Mouse (Mus musculus) embryonic facial prominence, embryonic 14.5 days (tissue): ENCODE data around the gene Gpr174. TPM values are rescaled to one million over a fixed set of nuclear protein-coding genes. Genes with fewer than 3 reads are reported as not detected.
A peak's percentile ranks its signal among the peaks of the same experiment; 100 is the strongest.
"Not testable (repeated sequence)": the region's sequence is repeated elsewhere in the genome, so short reads cannot be mapped to it uniquely, and the experiment has no call there.

Experiments used
- ATAC-seq: fragments of 200-750 bp; cut with Nextera tagmentation; 2 replicates; pipeline ENCODE4 v1.8.0; 2017; ENCODE audit warnings: low read depth, moderate number of reproducible peaks, moderate TSS enrichment
- DNase-seq: peaks from one replicate; pipeline ENCODE4 v3.0.0-alpha.2; 2015; ENCODE audit warnings: low spot score
- H3K27ac ChIP-seq: fragments of 300-500 bp; sonication (generic); replicated peaks from 2 replicates; pipeline ENCODE4 v1.5.1; 2014; ENCODE audit warnings: low read depth, mild to moderate bottlenecking, low read length, moderate library complexity
- H3K27me3 ChIP-seq: fragments of 300-500 bp; sonication (generic); replicated peaks from 2 replicates; pipeline ENCODE4 v1.6.1; 2014; ENCODE audit warnings: low read length; ENCODE audit not compliant: control insufficient read depth, insufficient read depth
- H3K36me3 ChIP-seq: fragments of 300-500 bp; sonication (generic); 2 replicates; pipeline ENCODE4 v1.6.1; 2014; ENCODE audit warnings: low read length, mixed read lengths; ENCODE audit not compliant: control insufficient read depth, insufficient read depth
- H3K4me1 ChIP-seq: fragments of 300-500 bp; sonication (generic); 2 replicates; pipeline ENCODE4 v1.6.1; 2014; ENCODE audit warnings: antibody characterized with exemption, low read length; ENCODE audit not compliant: control insufficient read depth, insufficient read depth
- H3K4me2 ChIP-seq: fragments of 300-500 bp; sonication (generic); 2 replicates; pipeline ENCODE4 v1.6.1; 2014; ENCODE audit warnings: low read depth, mild to moderate bottlenecking, low read length, moderate library complexity, mixed read lengths
- H3K4me3 ChIP-seq: fragments of 300-500 bp; sonication (generic); 2 replicates; pipeline ENCODE4 v1.5.1; 2014; ENCODE audit warnings: low read depth, mild to moderate bottlenecking, low read length
- H3K9ac ChIP-seq: fragments of 300-500 bp; sonication (generic); 2 replicates; pipeline ENCODE4 v1.6.1; 2014; ENCODE audit warnings: low read depth, mild to moderate bottlenecking, low read length, moderate library complexity, mixed read lengths
- H3K9me3 ChIP-seq: fragments of 300-500 bp; sonication (generic); 2 replicates; pipeline ENCODE4 v1.6.1; 2016; ENCODE audit warnings: low read length; ENCODE audit not compliant: control insufficient read depth
- WGBS: fragments of 180-500 bp; shearing (Covaris S2); extraction: QIAGEN DNeasy Blood & Tissue Kit; methylation state at CpG from one replicate; pipeline ENCODE4 v1.1.7; 2014; 5-methylcytosine and 5-hydroxymethylcytosine counted together
- polyA plus RNA-seq: library from polyadenylated mRNA; unstranded; fragments of >200 nt; fragmentation: Nextera tagmentation; extraction: Ambion mirVana; gene quantifications from 2 replicates; pipeline ENCODE4 v1.2.1, GENCODE M21; 2014

Gpr174 gene
- polyA plus RNA-seq, 1 experiment from 2014 or later, result 0.08 TPM

DNA sequence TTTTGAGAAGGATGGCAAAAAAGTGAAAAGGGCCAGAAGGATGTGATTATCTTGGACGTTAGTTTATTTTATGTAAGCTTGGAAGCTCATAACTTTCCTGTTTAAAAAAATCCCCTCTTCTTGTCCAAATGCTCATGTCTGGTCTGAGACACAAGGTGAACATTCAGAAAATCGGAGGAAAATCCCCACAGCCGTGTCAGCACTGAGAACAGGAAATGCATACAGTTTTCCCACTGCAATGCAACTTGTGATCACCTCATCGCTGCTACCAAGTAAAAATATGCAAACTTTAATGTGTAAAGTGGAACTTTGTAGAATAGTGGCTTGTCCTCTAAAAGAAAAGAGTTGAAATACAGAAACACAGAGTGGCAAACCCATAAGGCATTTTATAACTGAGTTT, 28.5 kb downstream of the Gpr174 start:
- Histone ChIP-seq H3K9me3 (no peaks in the 10 kb centered on the region), H3K27ac (no peak overlapping the region), H3K4me2 (no peak overlapping the region), H3K4me3 (no peak overlapping the region), H3K9ac (no peak overlapping the region), H3K27me3 (no peaks in the 10 kb centered on the region), H3K4me1 (no peaks in the 10 kb centered on the region), H3K36me3 (no peaks in the 10 kb centered on the region)
- peak; percentile 1 for DNase-seq
- no peak for ATAC-seq
- WGBS, result 52% methylated on average over 4 of the region's 4 CpGs

DNA sequence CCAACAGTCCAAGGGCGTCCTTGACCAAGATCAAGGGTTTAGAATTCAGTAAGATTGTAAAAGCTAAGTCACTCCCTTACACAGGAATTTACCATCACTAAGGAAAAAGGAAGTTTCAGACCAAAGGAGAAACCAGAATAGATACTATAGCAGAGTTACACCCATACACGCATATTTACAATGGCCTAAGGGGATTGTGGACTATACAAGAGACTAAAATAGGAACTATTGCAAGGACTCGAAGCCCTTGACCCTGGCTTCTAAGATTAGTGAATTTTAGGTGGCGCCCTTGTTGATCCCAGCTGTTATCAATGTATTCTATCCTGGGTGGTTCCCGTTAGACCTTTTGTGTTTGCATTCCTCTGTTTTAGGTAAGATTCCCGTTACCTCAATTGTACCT, 42.2 kb downstream of the Gpr174 start:
- not testable (repeated sequence) for H3K4me2 ChIP-seq, H3K9ac ChIP-seq, H3K36me3 ChIP-seq, H3K4me1 ChIP-seq, H3K27ac ChIP-seq, H3K9me3 ChIP-seq, H3K4me3 ChIP-seq, ATAC-seq, DNase-seq, H3K27me3 ChIP-seq
- WGBS, result 83% methylated on average over 6 of the region's 6 CpGs

DNA sequence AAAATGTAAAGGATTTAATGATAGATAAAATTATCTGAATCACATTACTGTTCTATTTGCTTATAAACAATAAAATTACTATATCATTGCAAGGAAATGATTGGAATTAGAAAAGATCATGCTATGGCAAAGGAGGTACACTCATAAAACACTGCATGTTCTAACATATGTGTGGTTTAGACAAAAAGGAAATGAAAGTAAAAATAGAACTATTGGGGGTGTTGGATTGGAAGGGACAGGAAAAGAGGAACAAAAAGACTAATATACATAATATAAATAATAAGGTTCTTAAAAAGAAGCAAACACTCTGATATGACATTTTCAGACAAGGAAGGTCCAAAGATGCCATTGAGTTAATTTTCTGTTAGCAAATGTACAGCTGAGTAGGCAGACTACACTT, 43.1 kb downstream of the Gpr174 start:
- no peak for ATAC-seq
- Histone ChIP-seq H3K4me3 (no peak overlapping the region), H3K27me3 (no peaks in the 10 kb centered on the region), H3K4me2 (no peak overlapping the region), H3K4me1 (no peaks in the 10 kb centered on the region), H3K9ac (no peak overlapping the region), H3K27ac (no peak overlapping the region), H3K9me3 (no peaks in the 10 kb centered on the region), H3K36me3 (no peaks in the 10 kb centered on the region)
- no peak for DNase-seq

DNA sequence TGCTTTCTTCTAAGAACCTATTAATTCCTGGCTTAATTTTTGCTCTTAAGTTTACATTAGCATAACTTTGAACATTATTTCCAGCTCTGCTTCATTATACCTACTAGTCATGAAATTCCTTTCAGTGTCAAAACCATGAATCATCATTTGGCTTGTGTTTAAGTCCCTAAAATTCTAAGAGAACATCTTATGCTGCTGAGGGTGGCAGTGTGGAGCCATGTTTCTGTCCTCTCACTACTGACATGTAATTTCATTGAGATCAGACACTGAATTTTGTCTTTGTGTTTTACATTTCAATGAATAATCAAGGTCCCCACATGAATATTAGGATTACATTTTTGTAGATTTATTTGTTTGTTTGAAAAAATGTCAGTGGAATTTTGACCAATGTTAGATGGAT, 50.8 kb downstream of the Gpr174 start:
- no peaks in the 10 kb centered on the region for H3K4me1 ChIP-seq
- no peak overlapping the region for H3K4me2 ChIP-seq
- H3K9ac ChIP-seq, result no peak overlapping the region
- H3K27ac ChIP-seq, result no peak overlapping the region
- H3K4me3 ChIP-seq, result no peak overlapping the region
- DNase-seq (no peak), ATAC-seq (no peak)
- H3K27me3 ChIP-seq, result no peaks in the 10 kb centered on the region
- H3K9me3 ChIP-seq, result no peaks in the 10 kb centered on the region
- no peaks in the 10 kb centered on the region for H3K36me3 ChIP-seq

DNA sequence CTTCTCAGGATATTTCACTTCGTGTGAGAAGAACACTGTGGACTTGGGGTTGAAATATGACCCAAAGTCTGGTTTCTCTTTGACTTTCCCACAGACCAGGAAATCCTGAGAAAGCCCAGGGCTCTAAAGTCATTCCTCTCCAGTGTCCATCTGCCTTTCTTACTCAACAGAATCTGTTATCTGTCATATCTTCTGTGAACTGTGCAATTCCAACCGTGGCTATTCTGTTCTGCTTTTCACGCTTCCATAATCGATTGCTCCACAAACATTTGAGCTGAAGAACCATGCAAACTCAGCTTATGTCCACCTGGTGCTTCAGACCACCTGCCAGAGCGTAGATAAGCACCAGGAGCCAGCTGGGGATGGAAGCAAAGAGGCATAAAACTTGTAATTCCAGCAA, 56.9 kb downstream of the Gpr174 start:
- Histone ChIP-seq H3K4me1 (no peaks in the 10 kb centered on the region), H3K27ac (no peak overlapping the region), H3K9ac (no peak overlapping the region), H3K36me3 (no peaks in the 10 kb centered on the region), H3K27me3 (no peaks in the 10 kb centered on the region), H3K4me3 (no peak overlapping the region), H3K4me2 (no peak overlapping the region), H3K9me3 (no peaks in the 10 kb centered on the region)
- WGBS, result 60% methylated on average over 5 of the region's 5 CpGs
- ATAC-seq, result peak; percentile 57; the same call in 1 of the 2 replicates
- peak; percentile 61 for DNase-seq

DNA sequence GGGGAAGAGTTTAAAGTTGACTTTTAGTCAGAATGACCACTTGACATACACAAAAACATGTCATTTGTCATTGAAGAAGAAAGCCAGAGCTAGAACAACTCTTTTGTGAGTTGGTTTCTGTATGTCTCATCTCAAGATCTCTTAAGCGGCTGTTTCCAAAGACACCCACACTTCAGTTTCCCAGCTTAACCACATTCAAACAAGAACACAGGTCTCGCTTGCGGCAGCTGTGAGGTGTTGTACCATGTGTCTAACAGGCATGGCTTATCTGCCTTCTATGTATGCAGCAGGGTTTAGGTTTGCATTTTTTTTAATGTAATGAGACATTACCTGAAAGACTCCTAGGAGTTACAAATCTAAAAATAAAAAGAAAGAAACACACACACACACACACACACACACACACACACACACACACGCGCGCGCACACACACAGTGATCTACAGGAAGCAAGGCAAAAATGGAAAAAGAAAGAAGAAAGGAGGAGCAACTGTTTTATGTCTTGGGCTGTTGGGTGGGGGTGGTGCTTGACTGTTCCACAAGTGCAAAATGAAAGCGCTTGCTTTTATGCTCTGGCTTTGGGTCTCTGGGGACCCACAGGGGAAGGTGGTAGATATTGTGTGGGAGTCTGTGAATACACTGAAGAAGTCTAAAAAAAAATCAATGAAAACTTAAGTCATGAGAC, 70.2 kb downstream of the Gpr174 start:
- no peaks in the 10 kb centered on the region for H3K36me3 ChIP-seq
- no peak overlapping the region for H3K4me2 ChIP-seq
- H3K27ac ChIP-seq, result no peak overlapping the region
- 82% methylated on average over 8 of the region's 8 CpGs for WGBS
- H3K4me1 ChIP-seq, result no peaks in the 10 kb centered on the region
- no peaks in the 10 kb centered on the region for H3K9me3 ChIP-seq
- no peaks in the 10 kb centered on the region for H3K27me3 ChIP-seq
- no peak overlapping the region for H3K9ac ChIP-seq
- no peak overlapping the region for H3K4me3 ChIP-seq
- DNase-seq (no peak), ATAC-seq (no peak)

DNA sequence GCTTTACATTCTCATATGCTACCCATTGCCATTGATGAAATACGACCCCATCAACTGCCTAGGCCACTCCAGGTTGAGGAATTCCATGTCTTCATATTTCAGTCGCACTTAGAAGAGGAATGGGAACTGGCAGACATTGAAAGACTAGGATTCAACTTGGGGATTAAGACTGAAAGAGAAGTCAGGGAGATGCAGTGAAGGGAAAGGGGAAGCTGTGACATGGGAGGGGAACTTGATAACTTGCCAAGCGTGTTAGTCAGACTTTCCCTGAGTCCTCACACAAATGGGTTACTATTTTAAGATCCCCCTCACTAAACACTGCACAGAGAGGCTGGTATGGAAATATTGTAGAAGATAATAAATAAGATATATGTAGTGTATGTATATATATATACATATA, 74.2 kb downstream of the Gpr174 start:
- DNase-seq (peak; percentile 65), ATAC-seq (peak; percentile 71)
- no peak overlapping the region for H3K27ac ChIP-seq
- H3K9me3 ChIP-seq, result no peaks in the 10 kb centered on the region
- H3K4me1 ChIP-seq, result no peaks in the 10 kb centered on the region
- H3K9ac ChIP-seq, result no peak overlapping the region
- no peak overlapping the region for H3K4me3 ChIP-seq
- no peaks in the 10 kb centered on the region for H3K27me3 ChIP-seq
- H3K4me2 ChIP-seq, result no peak overlapping the region
- 59% methylated on average over 3 of the region's 3 CpGs for WGBS
- no peaks in the 10 kb centered on the region for H3K36me3 ChIP-seq

DNA sequence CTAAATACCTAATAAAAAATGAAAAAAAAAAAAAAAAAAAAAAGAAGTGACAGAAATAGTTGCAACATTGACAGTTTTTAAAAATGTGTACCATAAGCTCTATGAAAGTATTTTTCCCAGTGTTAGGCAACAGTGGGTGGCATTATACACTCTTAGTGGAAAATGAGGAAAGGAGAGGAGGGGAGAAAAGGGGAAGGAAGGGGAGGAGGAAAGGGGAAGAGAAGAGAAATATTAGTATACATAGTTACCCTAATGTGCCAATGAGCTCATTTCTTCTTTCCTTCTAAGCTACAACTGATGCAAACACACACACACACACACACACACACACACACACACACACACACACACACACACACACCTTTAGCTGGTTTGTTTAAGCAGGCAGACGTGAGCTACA, 80.9 kb downstream of the Gpr174 start:
- H3K36me3 ChIP-seq, result no peaks in the 10 kb centered on the region
- H3K27me3 ChIP-seq, result no peaks in the 10 kb centered on the region
- DNase-seq, result no peak
- WGBS, result 92% methylated on average over 1 of the region's 1 CpGs
- H3K4me1 ChIP-seq, result no peaks in the 10 kb centered on the region
- H3K9ac ChIP-seq, result no peak overlapping the region
- no peaks in the 10 kb centered on the region for H3K9me3 ChIP-seq
- H3K27ac ChIP-seq, result no peak overlapping the region
- no peak overlapping the region for H3K4me3 ChIP-seq
- ATAC-seq, result no peak
- no peak overlapping the region for H3K4me2 ChIP-seq

DNA sequence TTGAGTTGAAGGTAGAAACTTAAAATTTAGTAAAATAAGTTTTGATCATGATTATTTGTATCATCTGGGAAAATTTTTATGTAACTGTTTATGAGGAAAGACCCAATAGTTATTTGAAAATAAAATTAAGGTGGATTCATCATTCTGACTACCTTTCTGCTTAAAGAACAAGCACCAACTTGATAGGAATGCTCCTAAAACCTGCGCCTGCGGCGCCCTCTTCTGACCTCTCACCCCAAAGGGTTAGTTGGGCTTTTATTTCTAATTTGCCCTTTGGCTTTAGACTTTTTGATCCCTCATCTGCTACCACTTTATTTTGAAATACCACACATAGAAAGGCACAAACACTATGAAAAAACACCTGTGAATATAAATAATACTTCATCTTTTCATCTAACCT, 86.3 kb downstream of the Gpr174 start:
- WGBS, result 48% methylated on average over 3 of the region's 3 CpGs
- ATAC-seq (no peak), DNase-seq (no peak)
- H3K9me3 ChIP-seq, result no peaks in the 10 kb centered on the region
- no peak overlapping the region for H3K9ac ChIP-seq
- no peak overlapping the region for H3K27ac ChIP-seq
- no peaks in the 10 kb centered on the region for H3K27me3 ChIP-seq
- no peak overlapping the region for H3K4me2 ChIP-seq
- no peak overlapping the region for H3K4me3 ChIP-seq
- H3K36me3 ChIP-seq, result no peaks in the 10 kb centered on the region
- no peaks in the 10 kb centered on the region for H3K4me1 ChIP-seq
